Mouse (Mus musculus): ENCODE data around the gene Aggf1.
"Not testable (repeated sequence)": the region's sequence is repeated elsewhere in the genome, so short reads cannot be mapped to it uniquely, and the experiment has no call there.

Gene Aggf1

DNA sequence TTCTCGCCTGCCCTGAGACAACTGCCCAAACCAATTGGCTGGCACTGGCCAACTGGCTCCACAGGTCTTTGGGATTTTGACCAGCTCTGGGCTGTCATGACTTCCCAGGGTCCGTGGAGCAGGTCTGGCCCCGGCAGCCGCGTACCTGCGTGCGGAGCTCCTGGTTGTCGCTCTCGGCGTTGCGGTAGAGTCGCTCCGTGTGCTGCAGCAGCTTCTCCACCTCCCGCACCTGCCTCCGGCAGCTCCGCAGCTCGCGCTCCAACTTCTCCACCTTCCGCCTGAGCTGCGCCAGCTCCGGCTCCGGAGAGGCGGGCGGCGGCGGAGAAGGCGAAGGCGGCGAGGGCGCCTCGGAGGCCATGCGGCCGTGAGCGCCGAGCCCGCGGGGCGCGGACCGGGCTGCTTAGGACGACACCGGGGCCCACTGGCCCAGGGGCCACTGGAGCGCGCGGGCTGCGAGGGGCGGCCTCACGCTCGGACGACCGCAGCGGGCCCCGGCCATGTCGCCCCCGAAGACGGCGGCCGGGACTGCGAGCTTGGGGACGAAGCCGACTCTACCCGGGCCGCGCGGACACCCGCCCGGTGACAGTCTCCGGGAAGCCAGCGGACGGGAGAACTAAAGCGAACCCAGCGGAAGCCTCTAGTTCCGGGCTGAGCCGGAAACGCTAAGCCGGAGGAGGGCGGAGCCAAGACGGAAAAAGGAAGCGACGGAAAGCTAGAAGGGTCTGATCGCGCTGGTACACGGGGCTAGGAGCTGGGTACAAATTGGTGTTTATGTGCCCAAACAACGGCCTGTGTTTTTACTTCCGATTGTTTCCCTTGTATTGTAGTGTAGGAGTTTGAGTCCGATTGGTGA lies at the start of gene Aggf1:
TSS of gene Aggf1 (minus strand) at position 652 of the 853 bp plus-strand sequence.
- DNase-seq (ENCODE audit: extremely low spot score, low read depth, low spot score) = peak; percentile 82

DNA sequence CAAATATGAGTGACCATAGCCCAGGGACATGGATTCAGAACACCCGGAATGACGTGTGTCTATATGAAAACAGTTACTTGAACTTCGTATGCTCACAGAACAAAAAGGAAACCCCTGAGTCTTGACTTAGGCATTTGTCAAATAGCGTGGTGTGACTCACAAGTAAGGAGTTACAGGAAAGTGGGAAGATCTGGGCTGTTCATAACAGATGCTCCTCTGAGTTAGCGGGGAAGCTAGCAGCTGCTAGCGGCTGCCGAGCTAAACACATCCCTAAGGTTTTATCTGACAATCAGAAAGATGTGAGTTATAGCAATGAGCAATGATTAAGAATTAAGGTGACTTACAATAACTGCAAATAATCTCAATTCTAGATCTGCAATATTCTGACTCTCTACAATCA lies 49.8 kb upstream of the Aggf1 start:
- DNase-seq (ENCODE audit: extremely low spot score, low read depth, low spot score) = no peak

DNA sequence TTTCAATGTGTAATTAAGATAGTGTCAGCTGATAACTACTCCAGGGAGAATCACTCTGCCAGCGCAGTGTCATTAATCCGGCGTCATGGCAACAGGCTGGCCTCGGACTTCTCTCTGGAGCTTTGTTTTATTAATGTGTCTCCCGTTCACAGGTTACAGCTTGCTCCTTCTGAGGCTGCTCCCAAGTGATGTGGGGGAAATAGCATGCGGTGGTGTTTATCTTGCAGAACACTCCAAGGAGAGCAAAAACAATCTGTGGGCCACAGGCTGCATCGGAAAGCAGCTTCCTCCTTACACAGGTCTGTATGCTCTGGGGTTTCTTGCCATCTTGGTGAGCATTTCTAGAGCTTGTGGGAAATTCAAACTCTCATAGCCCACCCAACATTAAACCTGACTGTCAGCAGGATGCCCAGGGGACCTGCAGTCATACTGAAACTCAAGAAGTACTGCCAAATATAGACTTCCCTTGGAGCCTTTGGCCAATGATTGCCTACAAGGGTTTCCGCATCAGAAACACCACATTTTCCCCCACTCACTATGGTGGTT lies 44.1 kb upstream of the Aggf1 start:
- DNase-seq (ENCODE audit: extremely low spot score, low read depth, low spot score) = no peak

DNA sequence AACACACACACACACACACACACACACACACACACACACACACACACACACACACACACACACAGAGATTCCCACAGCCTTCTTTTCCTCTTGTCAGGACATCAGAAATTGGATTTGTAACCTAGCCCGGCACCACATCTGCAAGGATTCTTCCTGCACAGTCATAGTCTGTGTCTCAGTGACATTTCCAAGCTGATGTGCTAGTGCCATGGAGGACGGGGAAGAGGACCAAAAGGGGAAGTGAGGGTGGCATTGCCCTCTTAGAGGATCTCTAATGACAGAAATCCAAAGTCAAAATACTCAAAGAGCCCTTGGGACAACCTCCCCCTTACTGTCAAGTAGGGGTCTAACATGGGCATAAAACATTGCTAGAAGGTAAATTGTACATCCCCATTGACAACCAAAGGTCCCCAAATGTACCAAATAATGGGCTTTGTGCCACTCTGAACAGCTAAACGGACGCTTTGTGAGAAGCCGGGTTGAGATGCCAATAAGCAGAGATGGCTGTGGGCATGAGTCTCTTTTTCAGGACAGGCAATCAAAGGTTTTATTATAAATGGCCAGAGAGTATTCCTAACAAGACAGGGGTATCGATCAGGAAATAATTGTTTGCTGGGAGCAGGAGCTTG lies 43.5 kb upstream of the Aggf1 start:
- DNase-seq (ENCODE audit: extremely low spot score, low read depth, low spot score) = no peak

DNA sequence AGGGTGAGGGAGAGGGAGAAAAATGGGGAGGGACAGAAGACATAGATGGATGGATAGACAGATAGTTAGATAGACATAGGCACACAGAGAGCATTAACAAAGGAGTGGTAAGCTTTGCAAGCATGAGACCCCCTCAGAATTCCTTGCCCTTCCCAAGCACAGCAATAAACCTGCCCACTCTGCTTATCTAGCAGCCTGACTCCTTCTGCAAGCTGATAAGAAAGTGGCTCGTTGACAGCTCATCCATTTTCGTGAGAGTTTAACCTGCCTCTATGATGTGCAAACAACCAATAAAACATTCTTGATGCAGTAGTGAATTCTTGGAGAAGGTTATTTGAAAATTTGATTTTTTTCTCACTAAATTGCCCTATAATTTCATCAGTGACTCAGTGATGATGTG lies 37.1 kb upstream of the Aggf1 start:
- no peak for DNase-seq (ENCODE audit: extremely low spot score, low read depth, low spot score)

DNA sequence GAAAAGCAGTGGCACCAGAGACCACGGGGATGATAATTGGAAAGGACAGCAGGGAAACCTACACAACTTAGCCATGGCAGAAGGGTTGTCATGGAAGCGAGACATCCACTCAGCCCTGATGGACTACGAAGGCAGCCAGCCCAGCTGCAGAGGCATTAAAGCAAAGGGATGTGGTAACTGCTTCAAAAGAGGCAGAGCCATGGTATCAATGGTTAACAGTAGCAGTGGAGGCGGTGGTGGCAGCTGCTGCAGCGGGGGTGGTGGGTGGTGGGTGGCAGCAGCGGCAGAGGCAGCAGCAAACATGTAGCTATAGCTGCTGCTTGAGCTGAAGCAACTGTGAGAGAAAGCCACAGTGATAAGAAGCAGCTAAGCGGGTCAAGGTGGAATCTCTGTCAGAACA lies 18.1 kb upstream of the Aggf1 start:
- DNase-seq (ENCODE audit: extremely low spot score, low read depth, low spot score) = no peak

DNA sequence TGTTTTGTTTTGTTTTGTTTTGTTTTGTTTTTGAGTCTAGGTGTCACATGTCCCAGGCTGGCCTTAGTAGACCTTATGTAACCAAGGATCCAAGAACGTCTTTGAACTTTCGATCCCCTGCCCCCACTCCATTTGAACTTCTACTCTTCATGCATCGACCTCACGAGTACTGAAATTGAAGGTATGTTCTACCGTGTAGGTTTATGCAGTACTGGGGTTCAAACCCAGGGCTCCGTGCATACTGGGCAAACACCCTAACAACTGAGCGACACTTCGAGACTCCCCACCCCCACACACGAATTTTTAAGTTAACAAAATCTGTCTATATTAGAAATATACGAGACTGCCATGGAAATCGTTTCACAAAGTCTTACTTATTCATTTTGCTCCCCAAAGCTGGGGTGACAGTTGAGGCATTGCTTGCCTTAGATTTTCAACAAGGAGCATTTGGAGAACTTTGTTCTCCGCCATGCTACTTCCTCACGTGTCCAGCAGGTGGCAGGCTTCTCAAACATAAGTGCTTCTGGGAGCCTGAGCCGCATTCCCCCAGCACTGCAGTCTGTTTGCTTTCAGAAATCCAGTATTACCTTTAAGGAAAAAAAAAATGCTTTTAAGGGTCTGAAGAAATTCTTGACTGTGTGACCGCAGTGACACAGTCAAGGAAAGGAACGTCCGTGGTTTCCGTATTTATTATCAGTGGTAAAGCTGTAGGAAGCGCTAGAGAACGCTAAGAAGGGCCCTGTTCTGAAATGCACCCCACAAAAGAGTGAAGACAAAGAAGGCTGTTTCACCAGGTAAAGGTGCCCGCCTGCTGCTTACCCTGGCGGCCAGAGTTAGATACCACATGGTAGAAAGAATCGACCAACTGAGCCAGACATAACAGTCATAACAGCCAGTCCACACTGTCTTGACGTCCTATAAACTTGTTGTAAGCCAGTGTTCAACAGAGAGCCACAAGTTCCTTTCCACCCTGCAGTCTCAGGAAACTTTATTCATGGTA lies 15.0 kb upstream of the Aggf1 start:
- DNase-seq (ENCODE audit: extremely low spot score, low read depth, low spot score) = peak; percentile 85

DNA sequence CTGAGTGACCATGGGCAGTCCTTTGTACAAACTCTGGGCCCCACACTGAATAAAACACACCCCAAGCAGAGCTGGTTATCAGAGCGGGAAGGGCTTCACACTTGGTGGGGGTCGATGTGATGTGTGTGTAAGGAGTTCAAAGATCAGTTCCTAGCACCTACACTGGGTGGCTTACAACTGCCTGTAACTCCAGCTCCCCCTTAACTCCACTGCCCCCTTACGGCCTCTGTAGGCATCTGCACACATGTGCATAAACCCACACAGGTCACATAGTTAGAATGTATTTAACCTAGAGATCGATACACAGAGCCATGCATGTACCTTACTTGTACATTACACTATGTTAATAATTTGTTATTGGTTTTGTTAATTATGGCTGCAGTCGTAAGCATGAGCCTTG lies 13.1 kb upstream of the Aggf1 start:
- DNase-seq (ENCODE audit: extremely low spot score, low read depth, low spot score) = no peak

DNA sequence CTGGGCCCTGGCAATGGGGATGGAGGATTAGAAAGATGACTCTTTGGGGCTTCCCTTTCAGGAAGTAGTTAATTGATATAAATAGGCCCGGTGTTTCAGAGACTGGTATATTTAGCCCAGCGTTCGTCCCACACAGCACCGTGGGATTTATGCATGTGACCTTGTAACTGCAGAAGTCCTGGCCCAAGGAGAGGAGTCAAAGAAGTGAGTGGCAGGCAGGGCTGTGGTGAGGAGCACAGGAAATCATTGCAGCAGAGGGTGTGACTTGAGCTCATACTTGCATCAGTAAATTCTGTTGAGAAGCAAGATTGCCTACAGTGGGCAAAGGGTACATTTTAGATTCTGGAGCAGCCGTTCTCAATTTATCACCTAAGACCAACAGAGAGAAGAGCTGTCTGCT lies 7.3 kb upstream of the Aggf1 start:
- no peak for DNase-seq (ENCODE audit: extremely low spot score, low read depth, low spot score)

DNA sequence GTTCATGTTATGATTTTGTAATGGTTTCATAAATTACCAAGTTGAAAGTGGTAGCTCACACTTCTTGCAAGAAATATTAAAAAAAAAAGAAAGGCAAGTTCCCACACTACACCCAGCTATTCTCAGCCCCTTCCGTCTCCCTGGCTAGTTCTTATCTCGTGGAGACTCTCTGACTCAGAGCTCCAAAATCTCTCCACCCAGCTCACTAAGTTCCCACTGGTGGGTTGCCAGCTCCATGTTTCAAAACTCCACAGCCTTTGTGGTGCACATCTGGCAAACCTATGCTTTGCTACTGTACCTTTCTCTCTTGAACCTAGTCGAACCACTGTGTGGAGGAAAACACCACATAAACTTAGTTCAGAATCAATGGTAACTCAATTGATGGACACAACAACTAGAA lies 3.5 kb upstream of the Aggf1 start:
- DNase-seq (ENCODE audit: extremely low spot score, low read depth, low spot score) = no peak

DNA sequence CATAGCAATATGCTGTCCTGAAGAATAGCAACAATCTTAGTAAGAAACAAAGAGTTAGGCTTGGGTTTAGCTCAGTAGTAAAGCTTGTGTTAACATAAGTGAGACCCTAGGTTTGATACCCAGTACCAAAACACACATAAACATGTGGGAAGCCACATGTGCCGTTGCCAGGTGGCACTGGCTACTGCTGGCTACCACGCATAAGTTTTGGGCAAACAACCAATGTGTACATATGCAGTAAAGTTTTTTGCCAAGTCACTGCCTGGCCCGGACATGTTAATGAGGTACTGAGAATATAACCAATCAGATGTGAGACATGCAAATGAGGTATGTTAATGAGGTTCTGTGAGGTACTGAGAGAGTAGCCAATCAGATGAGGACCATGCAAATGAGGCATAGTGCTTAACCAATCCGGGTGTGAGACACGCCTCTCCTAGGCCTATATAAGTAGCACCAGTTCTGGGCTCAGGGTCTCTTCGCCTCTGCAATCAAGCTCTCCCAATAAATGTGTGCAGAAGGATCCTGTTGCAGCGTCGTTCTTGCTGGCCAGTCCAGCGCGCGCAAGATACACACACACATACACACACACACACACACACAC lies 1.6 kb upstream of the Aggf1 start:
- DNase-seq (ENCODE audit: extremely low spot score, low read depth, low spot score) = not testable (repeated sequence)

DNA sequence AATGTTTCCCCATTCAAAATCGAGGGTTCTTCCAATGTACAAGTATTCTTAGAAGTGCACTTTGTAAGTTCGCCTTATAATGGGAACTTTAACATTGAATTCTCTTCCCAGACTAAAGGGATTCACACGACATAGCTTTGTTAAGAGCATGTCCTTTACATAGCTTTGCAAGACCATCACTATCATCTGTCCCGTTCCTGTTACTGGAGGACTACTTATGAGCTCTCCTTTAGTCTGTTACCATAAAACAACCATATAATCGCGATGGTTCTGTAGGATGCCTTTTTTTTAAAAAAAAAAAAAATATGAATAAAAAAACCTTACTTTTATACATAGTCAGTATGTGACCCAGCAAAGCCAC lies 382 bp upstream of the Aggf1 start:
- no peak for DNase-seq (ENCODE audit: extremely low spot score, low read depth, low spot score)

DNA sequence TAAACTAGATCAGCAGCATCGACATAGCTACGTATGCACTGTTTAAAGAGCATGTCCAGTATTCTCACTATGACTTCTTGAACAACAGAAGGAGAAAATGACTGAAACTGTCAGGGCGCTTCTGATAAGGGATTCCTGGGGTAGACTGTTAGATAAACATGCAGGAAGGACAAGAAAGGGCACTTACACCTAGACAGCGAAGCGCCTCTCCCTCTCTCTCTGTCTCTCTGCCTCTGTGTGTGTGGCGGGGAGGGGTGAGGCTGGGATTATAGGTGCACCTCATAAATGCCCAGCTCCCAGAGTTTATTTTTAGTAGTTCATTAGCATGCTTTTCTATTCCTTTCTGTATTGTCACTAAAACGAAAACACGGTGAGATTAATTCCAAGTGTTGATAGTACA lies 8.8 kb downstream of the Aggf1 start:
- DNase-seq (ENCODE audit: extremely low spot score, low read depth, low spot score) = no peak

DNA sequence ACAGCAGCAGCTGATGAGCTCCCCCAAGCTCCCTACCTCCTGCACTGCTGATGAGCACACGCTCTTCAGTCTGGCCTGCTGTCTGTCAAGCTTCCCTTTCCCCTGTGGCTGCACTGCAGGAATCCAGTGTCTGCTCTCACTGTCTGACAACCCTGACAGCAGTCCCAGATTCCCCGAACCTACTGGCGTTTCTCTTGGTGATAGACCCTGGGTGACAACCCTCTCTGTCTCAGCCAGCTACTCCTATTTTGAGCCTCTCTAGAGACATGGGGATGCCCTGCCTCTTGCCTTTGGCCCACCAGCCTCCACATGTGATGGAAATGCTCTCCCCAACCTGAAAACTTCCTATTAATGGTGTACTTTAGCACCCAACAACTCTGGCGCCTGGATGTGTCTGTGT lies 11.7 kb downstream of the Aggf1 start:
- no peak for DNase-seq (ENCODE audit: extremely low spot score, low read depth, low spot score)

DNA sequence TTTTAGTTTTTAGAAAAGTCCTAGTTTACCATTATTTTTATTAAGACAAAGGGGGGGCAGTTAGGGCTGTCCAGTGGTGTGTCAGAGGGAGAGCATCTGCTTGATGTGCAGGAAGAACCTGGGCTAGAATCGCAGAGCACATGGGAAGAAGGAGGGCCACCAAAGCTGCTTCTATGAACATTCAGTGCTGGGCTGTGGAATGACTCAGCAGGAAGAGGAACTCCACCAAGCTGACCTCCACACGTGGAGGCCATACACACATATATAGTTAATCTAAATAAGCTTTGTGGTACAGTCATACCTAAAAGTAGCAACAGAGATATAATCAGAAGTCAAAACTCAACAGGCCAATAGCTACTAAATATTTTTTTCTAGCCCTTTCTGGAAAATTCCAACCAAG lies 16.9 kb downstream of the Aggf1 start:
- no peak for DNase-seq (ENCODE audit: extremely low spot score, low read depth, low spot score)

DNA sequence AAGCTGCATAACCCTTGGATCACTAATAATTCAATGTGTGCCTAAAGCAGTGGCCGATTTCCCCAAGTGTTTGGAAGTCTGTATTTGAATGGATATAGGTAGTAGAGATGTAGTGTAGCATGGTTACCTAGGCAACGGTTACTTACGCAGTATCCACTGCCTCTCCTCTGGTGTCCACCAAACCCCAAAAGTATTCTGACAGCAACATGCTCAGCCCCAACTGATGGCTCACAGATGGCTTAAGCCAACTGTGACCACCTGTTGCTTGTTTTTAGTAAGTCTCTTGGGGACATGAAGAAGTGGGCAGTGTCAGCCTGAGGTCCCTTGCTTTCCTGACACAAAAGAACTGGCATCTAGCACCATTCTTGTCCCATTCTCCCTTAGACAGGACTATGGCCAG lies 26.7 kb downstream of the Aggf1 start:
- DNase-seq (ENCODE audit: extremely low spot score, low read depth, low spot score) = no peak

DNA sequence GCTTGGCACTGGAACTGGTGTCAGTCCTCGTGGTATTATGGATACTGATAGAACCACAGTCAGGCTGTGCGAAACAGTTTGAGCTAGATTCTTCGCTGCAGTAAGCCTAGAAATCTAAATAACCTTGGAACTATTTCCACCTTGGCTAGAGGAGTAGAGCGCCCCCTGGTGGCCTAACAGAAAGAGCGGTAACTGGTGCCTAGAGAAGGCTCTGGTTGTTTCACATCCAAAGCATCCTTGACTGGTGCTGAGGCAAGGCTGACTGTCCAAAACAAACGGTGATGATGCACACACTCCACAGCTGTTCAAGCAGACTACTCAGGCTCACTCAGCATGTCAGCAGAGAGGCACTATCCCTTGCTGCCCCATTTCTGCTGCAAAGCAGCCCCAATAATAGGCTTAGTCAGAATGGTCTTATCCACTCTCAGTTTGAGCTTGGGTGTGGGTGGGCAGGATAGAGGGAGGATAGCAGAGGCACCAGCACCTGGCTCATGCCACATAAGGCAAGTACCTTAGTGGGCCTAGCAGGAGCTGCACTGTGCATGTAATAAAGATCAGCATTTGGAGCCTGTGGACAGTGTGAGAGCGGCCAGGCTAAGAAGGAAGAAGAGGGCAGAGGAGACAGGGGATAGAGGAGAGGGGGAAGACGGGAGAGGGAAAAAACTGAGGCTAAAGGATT lies 28.0 kb downstream of the Aggf1 start:
- peak; percentile 35 for DNase-seq (ENCODE audit: extremely low spot score, low read depth, low spot score)

DNA sequence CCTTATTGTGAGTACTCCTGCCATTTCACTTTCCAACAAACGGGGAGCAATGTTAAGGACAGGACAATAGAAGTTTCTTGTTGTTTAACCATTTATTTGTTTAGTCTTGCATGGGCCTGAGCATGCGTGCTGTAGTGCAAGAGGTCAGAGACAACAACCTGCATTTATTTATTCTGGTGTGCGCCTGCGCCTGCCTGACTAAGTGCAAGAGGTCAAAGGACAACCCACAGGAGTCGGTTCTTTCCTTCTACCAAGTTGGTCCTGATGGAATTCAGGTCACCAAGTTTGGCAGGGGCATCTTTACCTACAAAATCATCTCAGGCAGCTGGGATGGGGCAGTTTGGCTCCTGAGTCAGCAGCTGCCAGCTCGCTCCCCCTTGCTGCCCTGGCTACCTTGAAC lies 29.3 kb downstream of the Aggf1 start:
- DNase-seq (ENCODE audit: extremely low spot score, low read depth, low spot score) = no peak

DNA sequence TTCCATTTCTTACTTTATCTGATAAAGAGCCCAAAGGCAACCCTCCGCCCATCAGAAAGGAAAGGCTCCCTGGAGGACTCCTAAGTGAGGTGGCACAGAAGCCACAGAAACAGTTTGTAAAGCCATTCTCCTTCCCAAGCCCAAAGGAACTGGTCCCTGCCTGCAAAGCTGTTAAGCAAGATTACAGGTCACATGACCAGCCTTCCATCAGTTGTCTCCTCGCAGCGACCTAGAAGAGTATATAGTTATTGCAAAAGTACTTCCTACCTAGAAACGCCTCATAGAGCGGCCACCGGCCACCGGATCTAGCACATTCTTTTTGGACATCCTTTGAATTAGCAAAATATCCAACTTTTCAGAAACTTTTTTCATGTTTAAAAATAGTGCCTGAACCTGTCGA lies 31.7 kb downstream of the Aggf1 start:
- no peak for DNase-seq (ENCODE audit: extremely low spot score, low read depth, low spot score)

DNA sequence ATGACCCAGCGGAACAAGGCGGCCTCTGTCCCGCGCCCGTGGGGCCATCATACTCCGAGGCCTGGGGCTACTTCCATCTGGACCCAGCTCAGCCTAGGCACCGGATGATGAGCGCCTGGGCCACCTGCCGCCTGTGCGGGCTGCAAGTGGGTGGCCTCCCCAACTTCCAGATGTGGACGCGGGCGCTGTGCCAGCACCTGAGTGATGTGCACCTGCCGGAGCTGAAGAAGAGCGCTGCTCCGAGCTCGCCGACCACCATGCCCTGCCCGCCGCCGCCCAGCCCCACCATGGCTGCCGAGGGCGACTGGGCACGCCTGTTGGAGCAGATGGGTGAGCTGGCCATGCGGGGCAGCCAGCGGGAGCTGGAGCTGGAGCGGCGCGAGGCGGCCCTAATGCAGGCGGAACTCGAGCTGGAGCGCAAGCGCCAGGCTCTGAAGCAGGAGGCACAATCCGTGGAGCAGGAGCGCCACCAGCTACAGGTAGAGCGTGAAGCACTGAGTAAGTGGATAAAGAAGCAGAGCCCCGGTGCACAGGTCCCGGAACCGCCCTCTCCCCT lies 39.0 kb downstream of the Aggf1 start:
- DNase-seq (ENCODE audit: extremely low spot score, low read depth, low spot score) = no peak

All from hindlimb bud, embryonic 11.5 days (tissue).